Mouse (Mus musculus) lung, postnatal 10 days (tissue): Measurements from ENCODE around the gene Gm21518.
"Not testable (repeated sequence)": the region's sequence is repeated elsewhere in the genome, so short reads cannot be mapped to it uniquely, and the experiment has no call there.

ENCODE experiments used
- DNase-seq: peaks from one replicate; pipeline ENCODE4 v3.0.0; 2021

The Gm21518 gene

DNA sequence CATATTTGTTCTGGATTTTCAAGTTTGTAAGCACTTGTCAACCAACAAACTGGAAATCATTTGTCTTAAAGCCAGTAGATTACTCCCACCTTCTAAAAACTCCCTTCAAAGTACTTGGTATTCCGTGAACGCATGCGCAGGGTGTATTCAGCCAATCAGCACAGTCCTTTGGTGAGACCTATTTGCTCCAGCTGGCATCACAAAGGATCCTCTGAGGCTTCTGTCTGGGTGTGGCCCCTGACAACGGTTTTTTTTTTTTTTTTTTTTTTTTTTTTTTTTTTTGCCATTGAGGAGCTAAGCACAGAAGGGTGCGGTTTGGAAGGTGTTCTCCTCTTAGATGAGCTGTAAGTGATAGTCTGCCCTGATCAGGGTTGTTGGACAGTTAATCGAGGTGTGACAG, at the start of gene Gm21518:
Gene Gm21518, plus strand, starts transcription at position 301 of the 400 bp plus-strand sequence.
- DNase-seq = not testable (repeated sequence)
